ENCODE assay signal across 18 mouse cellular contexts in the genomic region with DNA sequence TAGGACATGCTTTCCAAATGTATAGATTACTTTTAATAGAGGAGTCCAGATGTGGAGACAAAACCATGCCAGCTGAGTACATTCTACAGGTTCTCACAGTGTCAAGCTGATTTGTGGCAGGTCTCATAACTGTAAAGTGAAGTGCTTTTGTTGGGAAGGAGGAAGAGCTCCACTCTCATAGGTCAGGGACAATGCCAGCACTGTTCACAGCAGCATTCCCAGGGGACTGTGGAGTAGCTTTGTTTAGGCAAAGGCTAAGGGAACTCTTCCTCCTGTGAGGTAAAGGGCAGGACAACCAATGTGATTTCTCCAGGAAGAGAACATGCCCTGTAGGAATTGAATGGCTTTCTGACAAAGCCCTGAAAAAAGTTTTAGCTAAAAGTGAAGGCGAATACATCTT. TPM values are rescaled to one million over a fixed set of nuclear protein-coding genes. Genes with fewer than 3 reads are reported as not detected.
A peak's percentile ranks its signal among the peaks of the same experiment; 100 is the strongest.
DNase-seq lines count a peak whose midpoint lies in the region; ATAC-seq and TF ChIP-seq lines count a peak whose summit lies in the region.
"Had no signal": no experiment of that assay in that cellular context is flagged by ENCODE, and none has a peak within 500 bp of the region (broad histone marks: within the 10 kb centered on the region; RNA-seq: fewer than 3 reads in every experiment).

No protein-coding gene starts in this region.

- H3K9ac ChIP-seq in lung, embryonic 14.5 days: no peak overlapping the region
- H3K9ac ChIP-seq in embryonic facial prominence, embryonic 14.5 days (ENCODE audit: low read depth, low read length): no peak overlapping the region
- H3K9ac ChIP-seq in liver, embryonic 16.5 days (ENCODE audit: low read depth, low read length): 0 out of 2 replicates have a peak overlapping the region, but pooled peaks have one; percentile 15
- H3K9ac ChIP-seq in forebrain, embryonic 14.5 days (ENCODE audit: low read length): no peak overlapping the region
- H3K9ac ChIP-seq: neural tube, embryonic 13.5 days had no signal

- ATAC-seq in erythroblast, adult 5-6 weeks (replicated peaks; ENCODE audit: low FRiP score, poor library complexity, severe bottlenecking): no peak
- ATAC-seq in lung, embryonic 14.5 days (ENCODE audit: insufficient read depth): no peak
- ATAC-seq in embryonic facial prominence, embryonic 14.5 days (ENCODE audit: low read depth): no peak
- ATAC-seq in liver, embryonic 16.5 days (ENCODE audit: low read depth): no peak
- ATAC-seq in forebrain, embryonic 14.5 days: no peak
- ATAC-seq: forebrain, embryonic 16.5 days had no signal

- no peak for DNase-seq in lung, embryonic 14.5 days
- no peak for DNase-seq in lung, postnatal 10 days
- DNase-seq in embryonic facial prominence, embryonic 14.5 days (ENCODE audit: low spot score): peak; percentile 23
- no peak for DNase-seq in right cerebral cortex, adult 2 months (ENCODE audit: low spot score in 2 of 2)
- no peak for DNase-seq in forebrain, embryonic 14.5 days (ENCODE audit: low spot score)
- DNase-seq: adrenal gland, adult 2 months; cerebellum, adult 8-10 months; gastrocnemius, postnatal 10 days; heart, postnatal 4 days; kidney, adult 18-20 months; right cerebral cortex, postnatal 14 days had no signal

- H3K27me3 ChIP-seq in erythroblast, embryonic 14.5 days (ENCODE audit: control insufficient read depth): peaks cover 3% of the 10 kb centered on the region; the same call in 1 of the 2 replicates
- no peaks in the 10 kb centered on the region for H3K27me3 ChIP-seq in lung, embryonic 14.5 days (ENCODE audit: insufficient read depth, low read length)
- H3K27me3 ChIP-seq in embryonic facial prominence, embryonic 14.5 days (replicated peaks; ENCODE audit: control insufficient read depth, insufficient read depth, low read length): no peaks in the 10 kb centered on the region
- H3K27me3 ChIP-seq in liver, embryonic 16.5 days (ENCODE audit: control insufficient read depth, insufficient read depth, low read depth, low read length): no peaks in the 10 kb centered on the region; the same call in 1 of the 2 replicates
- no peaks in the 10 kb centered on the region for H3K27me3 ChIP-seq in forebrain, embryonic 14.5 days (replicated peaks; ENCODE audit: control insufficient read depth, insufficient read depth, low read length)

- H3K4me2 ChIP-seq in lung, embryonic 14.5 days: peak overlapping the region; percentile 73
- peak overlapping the region; percentile 94 for H3K4me2 ChIP-seq in embryonic facial prominence, embryonic 14.5 days (ENCODE audit: low read depth, low read length)
- peak overlapping the region; percentile 12; the same call in 1 of the 2 replicates for H3K4me2 ChIP-seq in liver, embryonic 16.5 days (ENCODE audit: low read depth, low read length)
- H3K4me2 ChIP-seq in forebrain, embryonic 14.5 days (ENCODE audit: low read length): no peak overlapping the region

- H3K27ac ChIP-seq in lung, embryonic 14.5 days (ENCODE audit: low read depth): no peak overlapping the region
- H3K27ac ChIP-seq in embryonic facial prominence, embryonic 14.5 days (replicated peaks; ENCODE audit: low read depth, low read length): no peak overlapping the region
- H3K27ac ChIP-seq in liver, embryonic 16.5 days (ENCODE audit: low read length): peak overlapping the region; percentile 37
- no peak overlapping the region for H3K27ac ChIP-seq in forebrain, embryonic 14.5 days (ENCODE audit: low read depth, low read length)
- H3K27ac ChIP-seq: heart, embryonic 10.5 days; macrophage; neural tube, embryonic 13.5 days had no signal

- no peaks in the 10 kb centered on the region for H3K4me1 ChIP-seq in erythroblast, embryonic 14.5 days (ENCODE audit: control insufficient read depth)
- H3K4me1 ChIP-seq in lung, embryonic 14.5 days (ENCODE audit: insufficient read depth): no peaks in the 10 kb centered on the region
- H3K4me1 ChIP-seq in embryonic facial prominence, embryonic 14.5 days (ENCODE audit: control insufficient read depth, insufficient read depth, low read length): no peaks in the 10 kb centered on the region
- no peaks in the 10 kb centered on the region for H3K4me1 ChIP-seq in liver, embryonic 16.5 days (ENCODE audit: control insufficient read depth, low read depth, low read length)
- no peaks in the 10 kb centered on the region for H3K4me1 ChIP-seq in forebrain, embryonic 14.5 days (ENCODE audit: control insufficient read depth, insufficient read depth, low read length)

- H3K9me3 ChIP-seq in erythroblast, embryonic 14.5 days (ENCODE audit: control insufficient read depth, low read length): no peaks in the 10 kb centered on the region
- no peaks in the 10 kb centered on the region for H3K9me3 ChIP-seq in lung, embryonic 14.5 days (ENCODE audit: low read depth, low read length)
- no peaks in the 10 kb centered on the region for H3K9me3 ChIP-seq in embryonic facial prominence, embryonic 14.5 days (ENCODE audit: control insufficient read depth, low read length)
- no peaks in the 10 kb centered on the region for H3K9me3 ChIP-seq in liver, embryonic 16.5 days (replicated peaks; ENCODE audit: control insufficient read depth, low read length)
- no peaks in the 10 kb centered on the region for H3K9me3 ChIP-seq in forebrain, embryonic 14.5 days (replicated peaks; ENCODE audit: control insufficient read depth, low read length)
- H3K9me3 ChIP-seq: heart, embryonic 10.5 days; neural tube, embryonic 13.5 days had no signal

- WGBS in lung, embryonic 14.5 days: 96% methylated on average over 1 of the region's 1 CpGs
- WGBS in embryonic facial prominence, embryonic 14.5 days: 96% methylated on average over 1 of the region's 1 CpGs
- 73% methylated on average over 1 of the region's 1 CpGs for WGBS in liver, embryonic 16.5 days (ENCODE audit: insufficient replicate concordance)
- WGBS in forebrain, embryonic 14.5 days: 100% methylated on average over 1 of the region's 1 CpGs

- no peak for TF ChIP-seq CTCF in lung, embryonic 14.5 days (IDR thresholded peaks at IDR 0.05; ENCODE audit: low read depth)

- no peaks in the 10 kb centered on the region for H3K36me3 ChIP-seq in erythroblast, embryonic 14.5 days (ENCODE audit: control insufficient read depth)
- no peaks in the 10 kb centered on the region for H3K36me3 ChIP-seq in lung, embryonic 14.5 days (ENCODE audit: insufficient read depth)
- H3K36me3 ChIP-seq in embryonic facial prominence, embryonic 14.5 days (ENCODE audit: control insufficient read depth, insufficient read depth, low read length): no peaks in the 10 kb centered on the region
- H3K36me3 ChIP-seq in liver, embryonic 16.5 days (ENCODE audit: control insufficient read depth, insufficient read depth): no peaks in the 10 kb centered on the region
- H3K36me3 ChIP-seq in forebrain, embryonic 14.5 days (ENCODE audit: control insufficient read depth, insufficient read depth, low read length): no peaks in the 10 kb centered on the region
- H3K36me3 ChIP-seq: heart, embryonic 10.5 days; neural tube, embryonic 13.5 days had no signal

- H3K4me3 ChIP-seq in erythroblast, embryonic 14.5 days (replicated peaks): peak overlapping the region; percentile 37
- peak overlapping the region; percentile 5; the same call in 1 of the 2 replicates for H3K4me3 ChIP-seq in lung, embryonic 14.5 days (ENCODE audit: low read depth, low read length)
- no peak overlapping the region for H3K4me3 ChIP-seq in embryonic facial prominence, embryonic 14.5 days (ENCODE audit: low read depth, low read length)
- peak overlapping the region; percentile 57 for H3K4me3 ChIP-seq in liver, embryonic 16.5 days (ENCODE audit: low read depth, low read length)
- H3K4me3 ChIP-seq in forebrain, embryonic 14.5 days (ENCODE audit: low read depth, low read length): no peak overlapping the region
- H3K4me3 ChIP-seq: heart, embryonic 10.5 days; neural tube, embryonic 13.5 days had no signal

RNA-seq across cellular contexts. Expression of a gene that starts 1.5 kb away (rescaled TPM):
- polyA plus RNA-seq in erythroblast, embryonic 14.5 days (2012): not detected in 2 replicates
- 6.0 and 6.1 TPM in 2 replicates for total RNA-seq in erythroblast, adult 5-6 weeks (2015; ENCODE audit: low replicate concordance)
- total RNA-seq in erythroblast, adult 5-6 weeks (2017; ENCODE audit: low replicate concordance): 1.8 and 2.0 TPM in 2 replicates
- 10.6 and 12.2 TPM in 2 replicates for polyA plus RNA-seq in lung, embryonic 14.5 days (2014; fragmentation: Nextera tagmentation; extraction: Ambion mirVana)
- polyA plus RNA-seq in embryonic facial prominence, embryonic 14.5 days (2014; fragmentation: Nextera tagmentation; extraction: Ambion mirVana): 22.8 and 25.4 TPM in 2 replicates
- 99.6 and 122 TPM in 2 replicates for polyA plus RNA-seq in liver, embryonic 16.5 days (2015; fragmentation: Nextera tagmentation; extraction: Ambion mirVana)
- 4.1 and 5.3 TPM in 2 replicates for polyA plus RNA-seq in forebrain, embryonic 14.5 days (2014; fragmentation: Nextera tagmentation; extraction: Ambion mirVana)

Comparison
In these comparisons a context has a peak if more than half of its experiments do, and no peak if none do; other contexts are left out.
1. H3K4me3 ChIP-seq: peak in erythroblast, embryonic 14.5 days (single experiment), lung, embryonic 14.5 days (single experiment) and liver, embryonic 16.5 days (single experiment); none in embryonic facial prominence, embryonic 14.5 days (single experiment) and forebrain, embryonic 14.5 days (single experiment).